Mouse (Mus musculus): ENCODE measurements around the gene Add1. TPM values are rescaled to one million over a fixed set of nuclear protein-coding genes. Genes with fewer than 3 reads are reported as not detected.
"Not testable (repeated sequence)": the region's sequence is repeated elsewhere in the genome, so short reads cannot be mapped to it uniquely, and the experiment has no call there.

Add1 gene
- polyA plus RNA-seq, 1 experiment from 2014 or later = 222 TPM

- Histone ChIP-seq H3K9ac (peak overlapping the region; percentile 97), H3K9me3 (ENCODE audit: low read depth, low read length) (no peaks in the 10 kb centered on the region), H3K4me3 (ENCODE audit: low read depth, low read length) (peak overlapping the region; percentile 90), H3K27ac (ENCODE audit: low read depth) (no peak overlapping the region), H3K36me3 (ENCODE audit: insufficient read depth) (peaks cover 38% of the 10 kb centered on the region), H3K4me2 (peak overlapping the region; percentile 81), H3K4me1 (ENCODE audit: insufficient read depth) (no peaks in the 10 kb centered on the region), H3K27me3 (ENCODE audit: insufficient read depth, low read length) (no peaks in the 10 kb centered on the region)
- DNase-seq (peak; percentile 37), ATAC-seq (ENCODE audit: insufficient read depth) (no peak)
- 8% methylated on average over 6 of the region's 6 CpGs for WGBS
- no peak for TF ChIP-seq CTCF (IDR thresholded peaks at IDR 0.05; ENCODE audit: low read depth)
Observed at GRCm38 (mm10) chr5:34550251-34550650, 23.2 kb upstream of the Add1 start.

GRCm38 (mm10) chr5:34551821-34552220 lies 21.6 kb upstream of the Add1 start:
- 91% methylated on average over 4 of the region's 4 CpGs for WGBS
- no peak for TF ChIP-seq CTCF (IDR thresholded peaks at IDR 0.05; ENCODE audit: low read depth)

GRCm38 (mm10) chr5:34563854-34564253 lies 9.6 kb upstream of the Add1 start:
- Histone ChIP-seq H3K9ac (no peak overlapping the region), H3K27ac (ENCODE audit: low read depth) (no peak overlapping the region), H3K9me3 (ENCODE audit: low read depth, low read length) (no peaks in the 10 kb centered on the region), H3K36me3 (ENCODE audit: insufficient read depth) (peaks cover 52% of the 10 kb centered on the region), H3K4me3 (ENCODE audit: low read depth, low read length) (no peak overlapping the region), H3K27me3 (ENCODE audit: insufficient read depth, low read length) (no peaks in the 10 kb centered on the region), H3K4me1 (ENCODE audit: insufficient read depth) (0 out of 2 replicates have a peak, but pooled peaks cover 7% of the 10 kb centered on the region), H3K4me2 (no peak overlapping the region)
- ATAC-seq (ENCODE audit: insufficient read depth) = no peak
- WGBS = 94% methylated on average over 1 of the region's 1 CpGs
- no peak for DNase-seq
- TF ChIP-seq CTCF (IDR thresholded peaks at IDR 0.05; ENCODE audit: low read depth) = no peak

More at GRCm38 (mm10) chr5:34551821-34552220, 21.6 kb upstream of the Add1 start:
- DNase-seq (no peak), ATAC-seq (ENCODE audit: insufficient read depth) (no peak)
- Histone ChIP-seq H3K36me3 (ENCODE audit: insufficient read depth) (peaks cover 54% of the 10 kb centered on the region), H3K9me3 (ENCODE audit: low read depth, low read length) (no peaks in the 10 kb centered on the region), H3K27ac (ENCODE audit: low read depth) (no peak overlapping the region), H3K27me3 (ENCODE audit: insufficient read depth, low read length) (no peaks in the 10 kb centered on the region), H3K4me3 (ENCODE audit: low read depth, low read length) (no peak overlapping the region), H3K9ac (no peak overlapping the region), H3K4me1 (ENCODE audit: insufficient read depth) (no peaks in the 10 kb centered on the region), H3K4me2 (no peak overlapping the region)

GRCm38 (mm10) chr5:34564291-34564690 lies 9.2 kb upstream of the Add1 start:
- Histone ChIP-seq H3K4me3 (ENCODE audit: low read depth, low read length) (no peak overlapping the region), H3K27ac (ENCODE audit: low read depth) (no peak overlapping the region), H3K9ac (no peak overlapping the region), H3K27me3 (ENCODE audit: insufficient read depth, low read length) (no peaks in the 10 kb centered on the region), H3K4me2 (no peak overlapping the region), H3K9me3 (ENCODE audit: low read depth, low read length) (no peaks in the 10 kb centered on the region), H3K36me3 (ENCODE audit: insufficient read depth) (peaks cover 47% of the 10 kb centered on the region), H3K4me1 (ENCODE audit: insufficient read depth) (0 out of 2 replicates have a peak, but pooled peaks cover 7% of the 10 kb centered on the region)
- DNase-seq = no peak
- TF ChIP-seq CTCF (IDR thresholded peaks at IDR 0.05; ENCODE audit: low read depth) = no peak
- 85% methylated on average over 4 of the region's 4 CpGs for WGBS
- ATAC-seq (ENCODE audit: insufficient read depth) = no peak

- no peak overlapping the region for H3K4me3 ChIP-seq (ENCODE audit: low read depth, low read length)
- H3K27ac ChIP-seq (ENCODE audit: low read depth) = peak overlapping the region; percentile 92
- WGBS = 31% methylated on average over 7 of the region's 7 CpGs
- peaks cover 33% of the 10 kb centered on the region for H3K36me3 ChIP-seq (ENCODE audit: insufficient read depth)
- TF ChIP-seq CTCF (IDR thresholded peaks at IDR 0.05; ENCODE audit: low read depth) = no peak
- H3K27me3 ChIP-seq (ENCODE audit: insufficient read depth, low read length) = no peaks in the 10 kb centered on the region
- no peaks in the 10 kb centered on the region for H3K9me3 ChIP-seq (ENCODE audit: low read depth, low read length)
- H3K4me1 ChIP-seq (ENCODE audit: insufficient read depth) = 0 out of 2 replicates have a peak, but pooled peaks cover 7% of the 10 kb centered on the region
- peak; percentile 88 for ATAC-seq (ENCODE audit: insufficient read depth)
- H3K4me2 ChIP-seq = 0 out of 2 replicates have a peak overlapping the region, but pooled peaks have one; percentile 1
- 0 out of 2 replicates have a peak overlapping the region, but pooled peaks have one; percentile 6 for H3K9ac ChIP-seq
- DNase-seq = peak; percentile 91
Observed at GRCm38 (mm10) chr5:34565545-34566283, 7.8 kb upstream of the Add1 start.

- Histone ChIP-seq H3K4me1 (ENCODE audit: insufficient read depth) (peaks cover 15% of the 10 kb centered on the region), H3K9me3 (ENCODE audit: low read depth, low read length) (no peaks in the 10 kb centered on the region), H3K4me2 (no peak overlapping the region), H3K36me3 (ENCODE audit: insufficient read depth) (no peaks in the 10 kb centered on the region), H3K27ac (ENCODE audit: low read depth) (no peak overlapping the region), H3K27me3 (ENCODE audit: insufficient read depth, low read length) (no peaks in the 10 kb centered on the region), H3K9ac (no peak overlapping the region), H3K4me3 (ENCODE audit: low read depth, low read length) (no peak overlapping the region)
- DNase-seq (no peak), ATAC-seq (ENCODE audit: insufficient read depth) (no peak)
- no peak for TF ChIP-seq CTCF (IDR thresholded peaks at IDR 0.05; ENCODE audit: low read depth)
- WGBS = 82% methylated on average over 3 of the region's 3 CpGs
Observed at GRCm38 (mm10) chr5:34571551-34571950, 1.9 kb upstream of the Add1 start.

- not testable (repeated sequence) for ATAC-seq (ENCODE audit: insufficient read depth); DNase-seq; H3K27me3 ChIP-seq (ENCODE audit: insufficient read depth, low read length); H3K9me3 ChIP-seq (ENCODE audit: low read depth, low read length); H3K36me3 ChIP-seq (ENCODE audit: insufficient read depth)
- peaks cover 15% of the 10 kb centered on the region for H3K4me1 ChIP-seq (ENCODE audit: insufficient read depth)
- H3K9ac ChIP-seq = peak overlapping the region; percentile 96; the same call in 1 of the 2 replicates
- H3K4me3 ChIP-seq (ENCODE audit: low read depth, low read length) = peak overlapping the region; percentile 95
- peak overlapping the region; percentile 89 for H3K27ac ChIP-seq (ENCODE audit: low read depth)
- 34% methylated on average over 4 of the region's 4 CpGs for WGBS
- peak overlapping the region; percentile 81 for H3K4me2 ChIP-seq
Observed at GRCm38 (mm10) chr5:34572568-34572967, 896 bp upstream of the Add1 start.
